Mouse (Mus musculus) heart, embryonic 15.5 days (tissue): ENCODE measurements around the gene Nipbl. TPM values are rescaled to one million over a fixed set of nuclear protein-coding genes. Genes with fewer than 3 reads are reported as not detected.

Source experiments
- polyA plus RNA-seq: library from polyadenylated mRNA; unstranded; fragments of >200 nt; fragmentation: Nextera tagmentation; extraction: Ambion mirVana; gene quantifications from 2 replicates; pipeline ENCODE4 v1.2.1, GENCODE M21; 2015

Gene Nipbl
- polyA plus RNA-seq, 1 experiment from 2014 or later, result 9.8 TPM

Other genes starting within 250 kb of the Nipbl start
- not detected in 2 replicates for gene Gm2310, start 75.5 kb upstream of the Nipbl start, polyA plus RNA-seq